Mouse (Mus musculus): ENCODE measurements at regions not wholly inside any gene's neighbourhood (a gene's known extent, or its start where the extent isn't known, plus 50 kb on each side); places are given as distances from the start of the nearest gene placed in this dataset.

DNA sequence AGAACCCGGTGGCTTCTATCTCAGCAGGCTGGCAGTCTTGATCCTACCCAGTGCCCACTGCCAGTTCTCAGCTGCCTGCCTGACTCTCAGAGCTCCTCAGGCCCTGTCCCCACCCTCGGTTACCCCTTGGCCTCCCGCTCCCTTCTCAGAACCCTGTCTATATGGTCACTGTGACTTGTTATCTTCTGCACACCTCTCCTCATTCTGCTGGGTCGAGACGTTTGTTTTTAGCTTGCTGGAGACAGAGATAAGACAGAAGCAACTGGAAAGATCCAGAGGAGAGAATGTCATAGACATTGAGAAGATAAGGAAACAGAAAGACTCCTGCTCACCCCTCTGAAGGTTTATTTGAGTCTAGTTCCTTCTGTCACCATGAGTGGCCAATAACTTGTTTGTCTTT is 53.8 kb upstream of the Phc1 start:
- DNase-seq: no peak

DNA sequence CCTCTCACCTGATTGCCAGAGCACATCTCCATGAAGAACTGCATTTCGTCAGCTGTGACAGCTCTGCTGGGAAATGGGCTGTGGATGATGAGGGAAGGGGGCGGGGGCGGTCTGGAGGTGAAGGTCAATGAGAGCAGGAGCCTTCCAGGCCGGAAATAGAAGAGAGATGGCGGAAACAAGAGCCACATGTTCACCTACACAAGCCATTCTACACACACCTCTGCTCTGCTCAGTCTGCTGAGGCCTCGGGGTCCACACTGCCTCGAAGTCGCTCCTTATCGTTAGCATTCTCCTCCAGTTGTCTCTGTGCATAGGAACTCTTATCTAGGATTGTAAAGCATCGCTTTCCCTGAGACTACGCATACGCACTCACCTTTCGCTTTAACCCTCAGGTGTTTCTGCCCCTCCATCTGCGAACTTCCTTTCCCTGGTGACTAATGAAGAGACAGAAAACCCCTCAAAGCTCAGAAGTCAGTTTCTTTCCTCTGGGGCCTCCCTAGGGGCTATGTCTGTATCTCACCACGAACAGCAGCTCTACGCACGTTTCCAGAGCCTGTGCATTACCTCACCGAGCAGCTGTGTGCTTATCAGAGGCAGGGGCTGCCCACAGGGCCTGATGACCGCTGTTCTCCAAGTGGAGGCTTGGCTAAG is 53.0 kb upstream of the Phc1 start:
- DNase-seq: no peak

DNA sequence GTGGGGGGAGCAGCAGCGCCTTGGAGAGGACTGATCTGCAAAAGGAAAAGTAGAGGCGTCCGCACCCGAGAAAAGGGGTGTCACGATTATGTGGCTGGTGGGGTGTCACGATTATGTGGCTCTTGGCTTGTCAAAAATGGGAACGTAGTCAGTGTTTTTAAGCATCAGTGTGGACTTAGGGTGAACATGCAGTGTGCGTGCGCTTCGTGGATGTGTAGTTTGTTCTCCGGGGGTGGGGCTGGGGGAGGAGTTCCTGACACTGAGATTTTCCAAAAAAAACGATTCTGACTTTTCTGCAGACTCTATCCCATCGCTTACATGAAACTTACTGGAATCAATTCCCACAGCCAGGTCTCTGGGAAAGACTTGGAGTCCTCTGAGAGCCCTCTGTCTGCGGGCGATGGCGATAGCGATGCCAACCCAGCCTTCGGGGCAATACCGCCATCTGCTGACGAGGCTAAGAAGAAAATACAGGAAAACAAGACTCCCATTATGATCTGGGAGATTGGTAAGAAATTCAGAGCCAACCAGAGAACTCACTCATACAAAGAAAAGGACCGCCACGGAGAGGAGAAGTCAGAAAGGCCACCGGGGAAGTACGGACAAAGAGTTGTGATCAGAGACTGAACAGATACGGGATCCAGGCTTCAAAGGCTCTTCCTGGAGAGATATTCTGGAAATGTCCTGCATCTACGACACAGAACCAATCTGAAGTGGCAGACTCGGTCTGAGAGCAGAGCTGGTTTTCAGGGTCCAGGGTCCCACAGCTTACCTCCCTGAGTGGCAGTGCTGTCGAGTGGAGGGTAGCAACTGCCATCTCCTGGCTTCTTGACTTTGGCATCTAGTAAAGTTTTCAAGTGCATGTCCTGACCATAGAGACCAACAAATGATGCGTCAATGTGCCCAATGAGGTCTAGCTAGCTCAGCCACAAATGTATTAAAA is 51.6 kb upstream of the Phc1 start:
- peak; percentile 32 for DNase-seq

DNA sequence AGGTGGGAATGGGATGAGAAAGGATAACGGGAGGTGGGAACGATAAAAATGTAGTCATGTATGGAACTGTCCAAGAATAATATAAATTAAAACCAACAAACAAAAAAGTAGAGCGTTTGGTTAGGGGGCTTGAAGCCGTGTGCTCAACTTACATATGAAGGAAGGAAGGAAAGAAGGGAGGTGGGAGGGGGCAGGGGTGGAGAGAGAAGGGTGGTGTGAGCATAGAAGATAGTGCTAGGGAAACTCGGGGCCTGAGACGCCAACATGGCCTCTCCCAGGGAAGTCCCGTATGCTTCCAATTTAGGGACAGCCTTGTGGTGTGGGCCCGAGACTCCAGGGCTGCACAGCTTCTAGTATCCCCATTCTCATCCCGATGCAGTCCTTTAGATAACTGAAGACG is 50.8 kb upstream of the Phc1 start:
- no peak for DNase-seq

DNA sequence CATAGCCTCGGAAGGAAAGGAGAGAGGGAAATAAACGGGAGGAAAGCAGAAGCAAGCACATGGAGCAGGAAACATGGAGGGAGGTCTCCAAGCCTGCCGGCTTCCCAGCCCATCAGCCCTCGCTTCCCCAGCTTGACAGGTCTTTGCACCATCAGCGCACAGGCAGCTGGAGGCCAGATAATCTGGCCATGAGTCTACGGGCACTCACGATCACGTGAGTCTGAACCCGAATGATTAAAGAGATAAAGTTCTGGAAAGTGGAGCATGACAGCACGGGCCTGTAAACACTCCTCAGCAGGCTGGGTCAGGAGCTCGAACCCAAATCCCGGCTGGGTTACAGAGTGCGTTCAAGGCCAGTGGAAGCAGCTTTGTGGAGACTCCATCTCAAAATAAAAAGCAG is 50.4 kb upstream of the Phc1 start:
- no peak for DNase-seq

All from cerebellum, adult 11-12 months (tissue).